Mouse (Mus musculus) retina, embryonic 14.5 days (tissue): Measurements from ENCODE around the gene BC051019.

Experiments
- DNase-seq: peaks from one replicate; pipeline ENCODE4 v3.0.0-alpha.2; 2015; ENCODE audit warnings: low spot score

Gene BC051019

GRCm38 (mm10) chr7:109723697-109724096, at the start of gene BC051019:
Gene BC051019, minus strand, starts transcription at chr7:109723850.
- DNase-seq: no peak

- no peak for DNase-seq
Measured at GRCm38 (mm10) chr7:109772251-109772650, 48.6 kb upstream of the BC051019 start.

GRCm38 (mm10) chr7:109768699-109769383, 45.2 kb upstream of the BC051019 start:
- DNase-seq: no peak

GRCm38 (mm10) chr7:109767575-109768350, 44.1 kb upstream of the BC051019 start:
- no peak for DNase-seq

- no peak for DNase-seq
Measured at GRCm38 (mm10) chr7:109764009-109764408, 40.4 kb upstream of the BC051019 start.

- no peak for DNase-seq
Measured at GRCm38 (mm10) chr7:109756291-109756690, 32.6 kb upstream of the BC051019 start.

- no peak for DNase-seq
Measured at GRCm38 (mm10) chr7:109754034-109754433, 30.4 kb upstream of the BC051019 start.

GRCm38 (mm10) chr7:109752008-109752925, 28.6 kb upstream of the BC051019 start, which contains the start of gene Tmem9b:
Gene Tmem9b, minus strand, starts transcription at chr7:109752875.
- DNase-seq: peak; percentile 79

- DNase-seq: no peak
Measured at GRCm38 (mm10) chr7:109751427-109752007, 27.9 kb upstream of the BC051019 start.

- no peak for DNase-seq
Measured at GRCm38 (mm10) chr7:109747747-109748146, 24.1 kb upstream of the BC051019 start.

- no peak for DNase-seq
Measured at GRCm38 (mm10) chr7:109741703-109742102, 18.1 kb upstream of the BC051019 start.

GRCm38 (mm10) chr7:109741060-109741459, 17.4 kb upstream of the BC051019 start:
- DNase-seq: no peak

GRCm38 (mm10) chr7:109739822-109740370, 16.2 kb upstream of the BC051019 start:
- no peak for DNase-seq

GRCm38 (mm10) chr7:109734806-109735205, 11.2 kb upstream of the BC051019 start:
- no peak for DNase-seq

GRCm38 (mm10) chr7:109731626-109732025, 8.0 kb upstream of the BC051019 start, which contains the start of gene Ascl3:
Gene Ascl3, minus strand, starts transcription at chr7:109731726.
- no peak for DNase-seq

GRCm38 (mm10) chr7:109723114-109723513, 536 bp downstream of the BC051019 start:
- DNase-seq: no peak

- peak; percentile 34 for DNase-seq
Measured at GRCm38 (mm10) chr7:109722618-109723017, 1.0 kb downstream of the BC051019 start.

GRCm38 (mm10) chr7:109719286-109719685, 4.4 kb downstream of the BC051019 start:
- DNase-seq: peak; percentile 68

- DNase-seq: no peak
Measured at GRCm38 (mm10) chr7:109713434-109713982, 10.1 kb downstream of the BC051019 start.

GRCm38 (mm10) chr7:109712198-109712597, 11.5 kb downstream of the BC051019 start:
- no peak for DNase-seq

- no peak for DNase-seq
Measured at GRCm38 (mm10) chr7:109710069-109710468, 13.6 kb downstream of the BC051019 start.
